Mouse (Mus musculus): ENCODE results near the gene Gm9964.
"Not testable (repeated sequence)": the region's sequence is repeated elsewhere in the genome, so short reads cannot be mapped to it uniquely, and the experiment has no call there.

Gm9964 gene

GRCm38 (mm10) chr11:79296167-79296566 lies 539 bp downstream of the Gm9964 start:
- peak; percentile 54 to 77 for DNase-seq

- no peak for DNase-seq
These were observed 2.7 kb downstream of the Gm9964 start for GRCm38 (mm10) chr11:79293971-79294370.

- DNase-seq = no peak
These were observed 3.7 kb downstream of the Gm9964 start for GRCm38 (mm10) chr11:79293025-79293424.

- peak; percentile 72 to 80 for DNase-seq
These were observed 4.6 kb downstream of the Gm9964 start for GRCm38 (mm10) chr11:79292130-79292529.

GRCm38 (mm10) chr11:79291651-79292050 lies 5.1 kb downstream of the Gm9964 start:
- DNase-seq = no peak

GRCm38 (mm10) chr11:79290473-79290872 lies 6.2 kb downstream of the Gm9964 start:
- peak; percentile 63 to 74 for DNase-seq

GRCm38 (mm10) chr11:79288913-79289640 lies 7.6 kb downstream of the Gm9964 start:
- DNase-seq = no peak

- DNase-seq = no peak
These were observed 8.3 kb downstream of the Gm9964 start for GRCm38 (mm10) chr11:79288278-79288843.

GRCm38 (mm10) chr11:79287447-79287846 lies 9.3 kb downstream of the Gm9964 start:
- DNase-seq = peak in 1 of 2 experiments; percentile 50

GRCm38 (mm10) chr11:79286305-79286799 lies 10.4 kb downstream of the Gm9964 start:
- DNase-seq = no peak

- DNase-seq = no peak
These were observed 13.2 kb downstream of the Gm9964 start for GRCm38 (mm10) chr11:79283350-79284030.

GRCm38 (mm10) chr11:79281396-79281795 lies 15.3 kb downstream of the Gm9964 start:
- peak in 1 of 2 experiments; percentile 52 for DNase-seq

- no peak for DNase-seq
These were observed 16.8 kb downstream of the Gm9964 start for GRCm38 (mm10) chr11:79279732-79280405.

- no peak for DNase-seq
These were observed 22.9 kb downstream of the Gm9964 start for GRCm38 (mm10) chr11:79273757-79274156.

- no peak for DNase-seq
These were observed 23.7 kb downstream of the Gm9964 start for GRCm38 (mm10) chr11:79273039-79273438.

GRCm38 (mm10) chr11:79267171-79267570 lies 29.5 kb downstream of the Gm9964 start:
- peak; percentile 34 to 49 for DNase-seq

GRCm38 (mm10) chr11:79264376-79264775 lies 32.3 kb downstream of the Gm9964 start:
- DNase-seq = no peak

- not testable (repeated sequence) for DNase-seq
These were observed 36.6 kb downstream of the Gm9964 start for GRCm38 (mm10) chr11:79260126-79260525.

GRCm38 (mm10) chr11:79258738-79259137 lies 38.0 kb downstream of the Gm9964 start:
- DNase-seq = no peak

GRCm38 (mm10) chr11:79254391-79255098 lies 42.2 kb downstream of the Gm9964 start, which contains the start of gene Wsb1:
Wsb1 (minus strand) TSS chr11:79254671.
- DNase-seq = peak; percentile 93 to 96

- peak; percentile 38 to 71 for DNase-seq
These were observed 42.9 kb downstream of the Gm9964 start for GRCm38 (mm10) chr11:79253542-79254390.

Measured in kidney, postnatal 36 days (tissue).